Mouse (Mus musculus) intestine, postnatal 0 days (tissue): ENCODE results near the gene Smim1. TPM values are rescaled to one million over a fixed set of nuclear protein-coding genes. Genes with fewer than 3 reads are reported as not detected.
A peak's percentile ranks its signal among the peaks of the same experiment; 100 is the strongest.

ENCODE experiments used
- ATAC-seq: fragments of 200-750 bp; cut with Nextera tagmentation; 2 replicates; pipeline ENCODE4 v1.8.0; 2017; ENCODE audit warnings: mild to moderate bottlenecking, moderate TSS enrichment, moderate library complexity
- H3K27ac ChIP-seq: fragments of 300-500 bp; sonication (generic); 2 replicates; pipeline ENCODE4 v1.5.1; 2014; ENCODE audit warnings: mild to moderate bottlenecking, low read depth, low read length, moderate library complexity
- H3K27me3 ChIP-seq: fragments of 300-500 bp; sonication (generic); replicated peaks from 2 replicates; pipeline ENCODE4 v1.6.1; 2014; ENCODE audit warnings: low read length, mixed read lengths; ENCODE audit not compliant: control insufficient read depth, insufficient read depth
- H3K36me3 ChIP-seq: fragments of 300-500 bp; sonication (generic); 2 replicates; pipeline ENCODE4 v1.6.1; 2014; ENCODE audit warnings: mild to moderate bottlenecking, moderate library complexity; ENCODE audit not compliant: control insufficient read depth, insufficient read depth
- H3K4me1 ChIP-seq: fragments of 300-500 bp; sonication (generic); replicated peaks from 2 replicates; pipeline ENCODE4 v1.6.1; 2014; ENCODE audit warnings: antibody characterized with exemption, low read length, mixed read lengths; ENCODE audit not compliant: control insufficient read depth, insufficient read depth
- H3K4me2 ChIP-seq: fragments of 300-500 bp; sonication (generic); replicated peaks from 2 replicates; pipeline ENCODE4 v1.6.1; 2014; ENCODE audit warnings: low read depth, mild to moderate bottlenecking, moderate library complexity
- H3K4me3 ChIP-seq: fragments of 300-500 bp; sonication (generic); 2 replicates; pipeline ENCODE4 v1.5.1; 2014; ENCODE audit warnings: low read depth, low read length
- H3K9ac ChIP-seq: fragments of 300-500 bp; sonication (generic); 2 replicates; pipeline ENCODE4 v1.6.1; 2014; ENCODE audit warnings: mild to moderate bottlenecking, low read depth, low read length
- H3K9me3 ChIP-seq: fragments of 300-500 bp; sonication (generic); 2 replicates; pipeline ENCODE4 v1.6.1; 2016; ENCODE audit warnings: mixed run types; ENCODE audit not compliant: control insufficient read depth
- CTCF ChIP-seq: sonication (generic); IDR thresholded peaks from 2 replicates; pipeline ENCODE4 v1.5.1; 2016; ENCODE audit warnings: low read depth, mild to moderate bottlenecking, control low read depth, antibody characterized with exemption, moderate library complexity
- WGBS: fragments of 180-500 bp; shearing (Covaris S2); extraction: QIAGEN DNeasy Blood & Tissue Kit; methylation state at CpG from one replicate; pipeline ENCODE4 v1.1.7; 2014; 5-methylcytosine and 5-hydroxymethylcytosine counted together
- polyA plus RNA-seq: library from polyadenylated mRNA; unstranded; fragments of >200 nt; fragmentation: Nextera tagmentation; extraction: Ambion mirVana; gene quantifications from 2 replicates; pipeline ENCODE4 v1.2.1, GENCODE M21; 2015

Smim1 gene
- polyA plus RNA-seq, 1 experiment from 2014 or later: 160 TPM

DNA sequence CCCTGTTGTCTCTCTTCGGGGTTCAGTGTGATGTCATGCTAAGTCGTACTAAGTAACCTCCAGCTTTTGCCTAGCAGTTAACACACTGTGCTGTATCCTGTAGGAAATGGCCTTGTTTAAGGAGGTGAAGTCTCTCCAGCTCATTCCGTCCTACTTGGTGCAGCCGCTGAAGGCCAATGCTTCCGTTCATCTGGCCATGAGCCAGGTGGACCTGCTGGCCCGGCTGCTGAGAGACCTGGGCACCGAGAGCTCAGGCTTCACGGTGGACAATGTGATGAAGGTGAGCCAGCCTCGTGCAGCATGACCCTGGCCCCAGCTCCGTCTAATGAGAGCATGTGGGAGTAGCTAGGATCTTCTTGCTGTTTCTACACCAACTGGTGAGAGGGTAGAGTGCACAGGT is 33.3 kb downstream of the Smim1 start:
- no peak overlapping the region for H3K4me2 ChIP-seq
- H3K9me3 ChIP-seq: no peaks in the 10 kb centered on the region
- peaks cover 69% of the 10 kb centered on the region for H3K36me3 ChIP-seq
- H3K4me3 ChIP-seq: no peak overlapping the region
- no peak overlapping the region for H3K9ac ChIP-seq
- H3K4me1 ChIP-seq: no peaks in the 10 kb centered on the region
- no peak for ATAC-seq
- H3K27me3 ChIP-seq: no peaks in the 10 kb centered on the region
- H3K27ac ChIP-seq: no peak overlapping the region
- 92% methylated on average over 10 of the region's 10 CpGs for WGBS
- no peak for TF ChIP-seq CTCF

DNA sequence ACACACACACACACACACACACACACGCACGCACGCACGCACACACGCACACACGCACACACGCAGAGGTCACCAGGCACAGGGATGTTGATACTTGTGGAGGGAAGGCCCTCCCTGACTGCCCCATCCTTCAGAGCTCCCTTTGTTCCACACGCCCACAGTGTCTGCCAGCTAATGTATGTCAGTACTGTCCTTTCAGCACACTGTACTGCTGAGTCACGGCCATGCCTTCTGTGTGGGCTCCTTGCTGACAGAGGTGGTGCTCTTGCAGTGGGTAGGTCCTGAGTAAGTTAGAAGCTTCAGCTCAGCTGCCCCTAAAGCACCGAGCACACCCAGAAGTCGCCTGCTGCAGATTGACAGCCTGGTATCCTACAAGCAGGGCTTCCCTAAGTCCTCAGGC is 45.6 kb downstream of the Smim1 start:
- H3K4me3 ChIP-seq: no peak overlapping the region
- no peaks in the 10 kb centered on the region for H3K27me3 ChIP-seq
- no peak overlapping the region for H3K9ac ChIP-seq
- TF ChIP-seq CTCF: no peak
- no peak overlapping the region for H3K27ac ChIP-seq
- H3K9me3 ChIP-seq: no peaks in the 10 kb centered on the region
- no peak for ATAC-seq
- WGBS: 90% methylated on average over 11 of the region's 11 CpGs
- H3K4me1 ChIP-seq: peaks cover 6% of the 10 kb centered on the region; the same call in 1 of the 2 replicates
- no peak overlapping the region for H3K4me2 ChIP-seq
- H3K36me3 ChIP-seq: peaks cover 46% of the 10 kb centered on the region

DNA sequence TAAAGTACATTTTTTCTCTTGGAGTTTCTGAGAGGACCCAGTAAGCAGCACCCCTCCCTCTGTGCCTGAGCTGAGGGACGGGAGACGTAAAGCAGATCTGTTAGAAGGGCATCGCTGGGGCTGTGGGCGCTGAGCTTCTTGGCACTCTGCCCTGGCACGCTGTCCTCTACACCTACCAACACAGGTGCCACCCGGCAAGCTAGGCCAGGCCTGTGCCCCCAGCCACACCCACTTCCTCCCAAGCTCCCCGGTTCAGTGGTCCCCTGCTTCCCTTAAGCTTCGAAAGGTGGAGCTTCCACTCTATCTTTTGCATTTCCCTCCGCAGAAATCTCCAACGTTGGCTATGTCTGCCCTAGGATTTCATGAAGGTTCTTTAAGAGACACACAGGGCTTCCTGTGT is 46.8 kb downstream of the Smim1 start:
- peaks cover 34% of the 10 kb centered on the region for H3K36me3 ChIP-seq
- no peak overlapping the region for H3K27ac ChIP-seq
- no peak for TF ChIP-seq CTCF
- no peaks in the 10 kb centered on the region for H3K9me3 ChIP-seq
- no peak overlapping the region for H3K4me2 ChIP-seq
- no peak overlapping the region for H3K4me3 ChIP-seq
- no peak overlapping the region for H3K9ac ChIP-seq
- 88% methylated on average over 10 of the region's 10 CpGs for WGBS
- no peak for ATAC-seq
- no peaks in the 10 kb centered on the region for H3K27me3 ChIP-seq
- peaks cover 6% of the 10 kb centered on the region; the same call in 1 of the 2 replicates for H3K4me1 ChIP-seq

DNA sequence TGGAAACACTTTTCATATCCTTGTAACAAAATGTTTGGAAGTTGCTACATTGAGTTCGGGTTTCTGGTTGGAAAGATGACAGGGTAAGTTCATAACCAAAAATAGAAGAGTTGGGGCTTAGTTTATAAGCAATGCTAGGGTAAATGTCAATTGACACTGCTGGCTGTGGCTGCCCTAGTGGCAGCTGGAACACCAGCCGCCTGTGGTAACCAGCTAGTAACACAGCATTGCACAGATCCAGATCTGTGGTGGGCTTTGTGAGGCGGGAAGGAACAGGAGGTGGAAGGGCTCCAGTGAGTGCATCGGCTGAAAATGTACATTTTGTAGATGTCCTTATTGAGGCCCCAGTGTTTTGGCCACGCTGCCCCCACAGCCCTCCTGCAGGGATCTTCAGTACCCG is 50.3 kb downstream of the Smim1 start:
- Histone ChIP-seq H3K27ac (no peak overlapping the region), H3K36me3 (peaks cover 25% of the 10 kb centered on the region), H3K27me3 (no peaks in the 10 kb centered on the region), H3K4me2 (peak overlapping the region; percentile 90), H3K9ac (peak overlapping the region; percentile 93), H3K9me3 (no peaks in the 10 kb centered on the region), H3K4me3 (peak overlapping the region; percentile 92), H3K4me1 (peaks cover 6% of the 10 kb centered on the region; the same call in 1 of the 2 replicates)
- peak; percentile 23; the same call in 1 of the 2 replicates for TF ChIP-seq CTCF
- WGBS: 40% methylated on average over 6 of the region's 6 CpGs
- no peak for ATAC-seq

DNA sequence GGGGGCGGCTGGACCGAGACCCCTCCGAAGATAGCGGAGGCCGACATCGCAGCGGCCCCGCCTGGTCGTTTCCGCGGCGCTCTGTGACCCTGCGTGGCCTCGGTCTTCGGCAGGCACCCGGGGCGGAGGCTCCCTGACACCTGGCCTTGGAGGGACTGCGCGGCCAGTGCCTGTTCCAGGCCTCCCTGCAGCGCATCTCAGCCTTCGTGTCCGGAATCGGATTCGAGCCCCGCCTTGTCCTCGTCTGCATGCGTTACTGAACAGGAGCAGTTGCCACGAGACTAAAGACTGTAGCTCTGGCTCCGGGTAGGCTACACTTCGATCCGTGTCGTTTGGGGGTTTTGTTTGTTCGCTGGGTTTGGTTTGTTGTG is 50.8 kb downstream of the Smim1 start:
- no peaks in the 10 kb centered on the region for H3K9me3 ChIP-seq
- H3K9ac ChIP-seq: peak overlapping the region; percentile 93
- H3K4me2 ChIP-seq: peak overlapping the region; percentile 90
- peak overlapping the region; percentile 92 for H3K4me3 ChIP-seq
- no peaks in the 10 kb centered on the region for H3K27me3 ChIP-seq
- peak; percentile 7; the same call in 1 of the 2 replicates for TF ChIP-seq CTCF
- ATAC-seq: peak; percentile 40
- peak overlapping the region; percentile 73 for H3K27ac ChIP-seq
- peaks cover 24% of the 10 kb centered on the region for H3K36me3 ChIP-seq
- H3K4me1 ChIP-seq: peaks cover 6% of the 10 kb centered on the region; the same call in 1 of the 2 replicates
- WGBS: under 1% methylated on average over 33 of the region's 33 CpGs

DNA sequence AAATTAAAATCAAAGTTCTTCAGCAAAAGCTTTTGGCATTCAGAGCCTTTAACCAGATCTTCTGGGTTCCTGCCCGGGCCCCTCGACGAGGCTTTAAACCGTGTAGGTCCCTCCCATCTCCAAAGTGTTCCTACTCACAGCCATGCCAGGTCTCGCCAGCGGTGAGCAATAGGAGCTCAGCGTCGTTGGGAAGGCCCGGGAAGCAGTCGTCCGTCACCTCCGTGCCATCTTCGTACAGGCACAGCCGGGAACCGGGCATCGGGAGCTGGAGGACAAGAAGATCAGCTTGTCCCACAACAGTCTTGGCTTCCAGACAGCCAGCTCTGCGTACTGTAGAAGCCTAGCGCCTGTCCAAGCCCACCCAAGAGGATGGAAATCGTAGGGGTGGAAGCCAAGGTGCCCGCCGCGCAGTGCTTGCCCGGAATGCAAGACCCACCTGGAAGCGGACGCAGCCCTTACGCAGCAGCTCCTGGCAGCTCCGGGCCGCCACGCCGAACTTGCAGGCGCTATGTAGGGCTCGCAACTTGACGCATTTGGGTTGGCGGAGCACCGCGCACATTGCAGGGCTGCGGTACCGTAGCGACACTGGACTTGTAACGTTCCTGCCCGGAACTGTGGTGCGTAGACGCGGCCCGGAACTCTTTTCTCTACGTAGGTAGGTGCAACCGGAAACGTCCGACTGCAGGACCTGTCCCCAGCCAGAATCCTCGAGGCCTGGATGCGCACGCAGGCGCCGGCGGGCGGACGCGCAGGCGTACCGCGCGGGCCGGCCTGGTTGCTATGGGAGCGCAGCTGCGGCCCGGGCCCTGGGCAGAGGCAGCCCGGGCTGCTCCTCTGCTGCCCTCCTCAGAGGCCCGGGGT is 51.4 kb downstream of the Smim1 start, which contains the start of the genes Dffb and Cep104:
TSS of gene Dffb (minus strand) at position 696 of the 861 bp plus-strand sequence.
TSS of gene Cep104 (plus strand) at position 764 of the 861 bp plus-strand sequence.
- Histone ChIP-seq H3K27me3 (no peaks in the 10 kb centered on the region), H3K4me2 (peak within 1 kb of the TSS; percentile 90), H3K9me3 (no peaks in the 10 kb centered on the region), H3K27ac (peak within 1 kb of the TSS; percentile 73), H3K4me3 (peak within 1 kb of the TSS; percentile 92), H3K36me3 (peaks cover 25% of the 10 kb centered on the region), H3K4me1 (peaks cover 6% of the 10 kb centered on the region; the same call in 1 of the 2 replicates), H3K9ac (peak within 1 kb of the TSS; percentile 93)
- WGBS: under 1% methylated on average over 68 of the region's 68 CpGs
- ATAC-seq: peak; percentile 94
- no peak; the same call in 1 of the 2 replicates for TF ChIP-seq CTCF

Other genes starting within 250 kb of the Smim1 start
- 60.8 and 62.6 TPM in 2 replicates for gene A430005L14Rik, start 69.0 kb downstream of the Smim1 start, polyA plus RNA-seq
- 6.5 and 6.7 TPM in 2 replicates for gene Dffb, start 51.1 kb downstream of the Smim1 start, polyA plus RNA-seq
- gene Cep104, start 51.0 kb downstream of the Smim1 start, polyA plus RNA-seq: 3.8 and 4.0 TPM in 2 replicates
- 13.1 and 15.8 TPM in 2 replicates for gene Lrrc47, start 14.5 kb downstream of the Smim1 start, polyA plus RNA-seq
- 0.05 TPM in 1 of 2 replicates, not detected in the other for gene Ccdc27, start 16.4 kb upstream of the Smim1 start, polyA plus RNA-seq
- 0.03 TPM in 1 of 2 replicates, not detected in the other for gene Trp73, start 114.0 kb upstream of the Smim1 start, polyA plus RNA-seq
- 13.2 and 15.0 TPM in 2 replicates for gene Wrap73, start 116.1 kb upstream of the Smim1 start, polyA plus RNA-seq
- gene Tprgl, start 134.4 kb upstream of the Smim1 start, polyA plus RNA-seq: 90.3 and 95.4 TPM in 2 replicates
- 4.4 and 4.5 TPM in 2 replicates for gene Megf6, start 144.5 kb upstream of the Smim1 start, polyA plus RNA-seq